Mouse (Mus musculus) bone marrow, adult 2 months (tissue): ENCODE results near the gene Timp4. TPM values are rescaled to one million over a fixed set of nuclear protein-coding genes. Genes with fewer than 3 reads are reported as not detected.

Experiments
- H3K27ac ChIP-seq: fragments of 200-500 bp; 2 replicates; pipeline ENCODE4 v1.5.1; 2012; ENCODE audit warnings: low read depth, mild to moderate bottlenecking, control low read depth, inconsistent platforms, low read length; ENCODE audit not compliant: control insufficient read depth, poor library complexity, insufficient read depth
- H3K4me1 ChIP-seq: fragments of 200-500 bp; 2 replicates; pipeline ENCODE4 v1.6.1; 2011; ENCODE audit warnings: low read length; ENCODE audit not compliant: control insufficient read depth, insufficient read depth
- H3K4me3 ChIP-seq: fragments of 200-500 bp; replicated peaks from 2 replicates; pipeline ENCODE3; 2011; ENCODE audit warnings: mild to moderate bottlenecking, low read depth, low read length, control low read depth; ENCODE audit not compliant: control insufficient read depth
- CTCF ChIP-seq: fragments of 200-500 bp; IDR thresholded peaks from 2 replicates; pipeline ENCODE4 v1.5.1; 2011; ENCODE audit warnings: low read length, control low read depth; ENCODE audit not compliant: control insufficient read depth, insufficient read depth
- POLR2A ChIP-seq: fragments of 200-500 bp; IDR thresholded peaks from 2 replicates; pipeline ENCODE4 v1.6.1; 2011; ENCODE audit warnings: low read depth, mild to moderate bottlenecking, control low read depth, low read length, borderline replicate concordance; ENCODE audit not compliant: control insufficient read depth
- WGBS: fragments of 180-500 bp; shearing (Covaris S2); methylation state at CpG from one replicate; pipeline ENCODE4 v1.1.7; 2018; 5-methylcytosine and 5-hydroxymethylcytosine counted together
- polyA plus RNA-seq: library from polyadenylated mRNA; stranded (reverse); fragments of >200 nt; gene quantifications from 2 replicates; pipeline ENCODE4 v1.2.4, GENCODE M21; 2011; ENCODE audit warnings: low replicate concordance; ENCODE audit not compliant: missing spikeins, insufficient read depth, insufficient read length

Timp4 gene
- polyA plus RNA-seq, 1 experiment = 0.62 TPM

DNA sequence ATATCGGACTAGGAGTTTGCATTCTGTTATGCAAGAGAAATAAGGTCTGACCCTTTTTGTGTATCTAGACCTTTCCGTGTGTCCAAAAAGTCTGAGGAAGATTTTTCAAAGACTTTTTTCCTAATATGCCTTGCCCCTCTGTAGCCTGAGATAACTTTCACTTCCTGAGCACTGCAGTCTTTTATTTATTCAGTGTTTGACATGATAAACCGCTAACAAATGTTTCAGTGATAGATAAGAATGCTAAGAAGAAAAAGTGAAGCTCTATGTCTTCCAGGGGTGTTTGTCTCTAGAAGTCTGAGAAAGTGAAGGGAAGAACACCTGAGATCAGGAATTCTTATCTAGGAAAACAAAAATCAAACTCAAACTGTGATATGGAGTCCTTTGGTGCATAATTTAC, 51.3 kb downstream of the Timp4 start:
- TF ChIP-seq CTCF (no peak), POLR2A (no peak)
- no peaks in the 10 kb centered on the region for H3K4me1 ChIP-seq
- no peak overlapping the region for H3K27ac ChIP-seq
- H3K4me3 ChIP-seq = no peak overlapping the region
- WGBS = 60% methylated on average over 3 of the region's 3 CpGs

Other genes with a start within 250 kb of the Timp4 start
- gene Tamm41, start 214.3 kb downstream of the Timp4 start, polyA plus RNA-seq = 25.6 and 28.5 TPM in 2 replicates
- 1.4 TPM in 1 of 2 replicates, not detected in the other for gene Syn2, start 117.3 kb downstream of the Timp4 start, polyA plus RNA-seq
- not detected in 2 replicates for gene Gm17482, start 24.9 kb downstream of the Timp4 start, polyA plus RNA-seq
- 11.9 and 13.1 TPM in 2 replicates for gene Pparg, start 108.7 kb upstream of the Timp4 start, polyA plus RNA-seq